Mouse (Mus musculus): ENCODE measurements around the gene Eif4g3.

DNA sequence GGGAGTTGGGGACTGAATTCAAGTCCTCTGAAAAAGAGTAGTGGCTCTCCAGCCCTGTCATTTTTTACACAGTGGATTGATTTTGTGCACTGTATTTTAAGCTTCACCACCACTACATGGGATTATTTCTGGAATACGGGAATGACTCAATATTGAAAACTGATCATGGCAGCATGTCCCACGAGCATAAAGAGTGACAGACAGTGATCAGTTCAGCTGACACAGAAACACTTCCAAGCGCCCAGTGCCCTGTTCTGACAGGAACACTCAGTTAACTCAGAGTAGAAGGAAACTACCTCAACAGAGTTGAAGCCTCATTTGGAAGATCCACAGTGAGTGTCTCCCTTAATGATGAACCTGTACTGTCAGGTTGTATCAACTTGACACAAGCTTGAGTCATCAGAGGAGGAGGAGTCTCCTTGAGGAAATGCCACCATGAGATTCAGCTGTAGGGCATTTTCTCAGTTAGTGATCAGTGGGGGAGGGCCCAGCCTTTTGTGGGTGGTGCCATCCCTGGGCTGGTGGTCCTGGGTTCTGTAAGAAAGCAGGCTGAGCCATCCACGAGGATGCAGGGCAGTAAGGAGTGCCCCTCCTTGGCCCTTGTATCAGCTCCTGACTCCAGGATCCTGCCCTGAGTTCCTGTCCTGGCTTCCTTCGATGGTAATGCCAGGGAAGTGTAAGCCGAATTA lies 82.2 kb downstream of the Eif4g3 start:
- TF ChIP-seq CTCF (IDR thresholded peaks at IDR 0.05; ENCODE audit: low read depth) (no peak), EP300 (IDR thresholded peaks at IDR 0.05; ENCODE audit: low read depth) (no peak)
